Mouse (Mus musculus): ENCODE data around the gene Vwa5b1. TPM values are rescaled to one million over a fixed set of nuclear protein-coding genes. Genes with fewer than 3 reads are reported as not detected.
A peak's percentile ranks its signal among the peaks of the same experiment; 100 is the strongest.

The Vwa5b1 gene
- polyA plus RNA-seq, 1 experiment from 2014 or later = 0.37 TPM

DNA sequence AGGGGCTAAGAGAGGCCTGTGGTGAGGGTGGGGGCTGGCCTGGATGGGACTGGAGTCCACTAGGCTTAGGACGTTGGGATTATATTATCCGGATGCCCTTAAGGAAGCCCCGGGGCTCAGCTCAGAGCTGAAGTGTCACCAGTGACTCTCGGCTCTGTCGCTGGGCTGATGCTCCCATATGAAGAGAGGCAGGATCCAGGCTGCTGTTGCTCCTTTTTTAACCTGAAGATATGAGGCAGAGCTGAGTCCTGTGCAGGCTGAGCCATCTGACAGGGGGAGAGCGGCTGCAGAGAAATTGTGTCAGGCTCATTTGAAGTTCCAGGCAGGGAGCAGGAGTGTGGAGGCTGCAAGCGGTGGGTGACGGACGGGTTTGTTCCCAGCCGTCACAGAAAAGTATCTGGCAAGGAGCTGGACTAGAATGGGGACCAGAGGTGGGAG, 87.5 kb downstream of the Vwa5b1 start:
- 18% methylated on average over 10 of the region's 10 CpGs for WGBS
- Histone ChIP-seq H3K9ac (no peak overlapping the region), H3K27ac (no peak overlapping the region), H3K4me2 (no peak overlapping the region), H3K9me3 (no peaks in the 10 kb centered on the region), H3K4me1 (peaks cover 6% of the 10 kb centered on the region; the same call in 1 of the 2 replicates), H3K36me3 (no peaks in the 10 kb centered on the region), H3K27me3 (replicated peaks) (peaks cover 6% of the 10 kb centered on the region; the same call in 1 of the 2 replicates), H3K4me3 (replicated peaks) (no peak overlapping the region)
- no peak for ATAC-seq (ENCODE audit: insufficient read depth, low FRiP score, low read depth)

DNA sequence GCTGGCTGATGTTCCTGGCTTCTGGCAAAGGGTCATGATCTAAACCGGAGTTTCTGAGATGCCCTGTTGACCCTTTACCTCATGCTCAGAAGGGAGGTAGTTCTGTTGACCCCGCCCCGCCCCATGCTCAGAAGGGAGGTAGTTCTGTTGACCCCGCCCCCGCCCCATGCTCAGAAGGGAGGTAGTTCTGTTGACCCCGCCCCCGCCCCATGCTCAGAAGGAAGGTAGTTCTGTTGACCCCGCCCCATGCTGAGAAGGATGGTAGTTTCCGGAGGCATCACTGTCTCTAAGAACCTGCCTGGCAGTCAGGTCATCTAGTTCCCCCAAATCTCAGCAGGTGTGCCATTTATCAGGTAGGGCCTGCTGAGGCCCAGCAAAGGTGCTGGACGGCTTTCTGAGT, 88.1 kb downstream of the Vwa5b1 start:
- WGBS = 16% methylated on average over 10 of the region's 10 CpGs
- Histone ChIP-seq H3K9ac (no peak overlapping the region), H3K4me1 (peaks cover 10% of the 10 kb centered on the region; the same call in 1 of the 2 replicates)

DNA sequence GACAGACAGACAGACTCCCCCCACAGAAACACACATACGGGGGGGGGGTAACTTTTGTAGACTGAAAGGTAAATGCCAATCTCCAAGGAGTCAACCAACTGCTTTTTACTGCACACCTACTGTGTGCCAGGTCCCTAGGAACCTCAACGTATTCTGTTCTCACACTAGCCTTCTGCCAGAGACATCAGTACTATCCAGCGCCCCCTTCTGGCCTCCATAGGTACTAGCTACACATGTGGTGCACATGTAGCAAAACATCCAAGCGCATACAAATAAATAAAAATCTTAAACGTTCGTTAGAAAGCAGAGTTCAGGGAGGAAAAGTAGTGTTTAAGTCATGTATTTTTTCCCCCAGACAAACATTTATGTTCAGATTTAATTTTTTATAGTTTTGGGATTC, 88.6 kb downstream of the Vwa5b1 start:
- no peaks in the 10 kb centered on the region for H3K9me3 ChIP-seq
- H3K27ac ChIP-seq = no peak overlapping the region
- ATAC-seq (ENCODE audit: insufficient read depth, low FRiP score, low read depth) = no peak
- H3K9ac ChIP-seq = no peak overlapping the region
- no peak overlapping the region for H3K4me2 ChIP-seq
- no peak overlapping the region for H3K4me3 ChIP-seq (replicated peaks)
- WGBS = 52% methylated on average over 6 of the region's 6 CpGs
- no peaks in the 10 kb centered on the region for H3K36me3 ChIP-seq
- H3K4me1 ChIP-seq = peaks cover 10% of the 10 kb centered on the region; the same call in 1 of the 2 replicates
- peaks cover 6% of the 10 kb centered on the region; the same call in 1 of the 2 replicates for H3K27me3 ChIP-seq (replicated peaks)

More for the DNA sequence above, 88.1 kb downstream of the Vwa5b1 start:
- peaks cover 6% of the 10 kb centered on the region; the same call in 1 of the 2 replicates for H3K27me3 ChIP-seq (replicated peaks)
- H3K4me3 ChIP-seq (replicated peaks) = no peak overlapping the region
- no peaks in the 10 kb centered on the region for H3K36me3 ChIP-seq
- no peak overlapping the region for H3K27ac ChIP-seq
- no peak for ATAC-seq (ENCODE audit: insufficient read depth, low FRiP score, low read depth)
- H3K4me2 ChIP-seq = no peak overlapping the region
- H3K9me3 ChIP-seq = no peaks in the 10 kb centered on the region

DNA sequence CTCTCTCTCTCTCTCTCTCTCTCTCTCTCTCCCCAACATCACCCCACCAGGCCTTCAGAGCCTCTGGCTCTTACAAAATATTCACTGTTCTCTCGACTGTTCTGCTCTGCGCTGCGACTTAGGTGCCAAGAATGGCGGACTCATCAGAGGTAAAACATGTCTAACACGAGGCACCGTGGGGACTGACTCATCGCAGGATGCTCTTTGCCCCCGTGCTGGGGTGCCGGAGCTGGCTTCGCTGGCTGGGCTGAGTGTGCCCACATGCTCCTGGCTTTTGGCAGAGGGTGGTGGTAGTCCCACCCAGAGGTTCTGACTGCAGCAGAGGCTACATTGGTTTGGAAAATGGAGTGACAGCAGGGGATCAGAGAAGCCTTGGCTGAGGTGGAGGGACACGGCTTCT, 89.4 kb downstream of the Vwa5b1 start:
- Histone ChIP-seq H3K9ac (no peak overlapping the region), H3K9me3 (no peaks in the 10 kb centered on the region), H3K4me2 (no peak overlapping the region), H3K4me1 (peaks cover 10% of the 10 kb centered on the region; the same call in 1 of the 2 replicates), H3K36me3 (no peaks in the 10 kb centered on the region), H3K27ac (no peak overlapping the region), H3K27me3 (replicated peaks) (peaks cover 6% of the 10 kb centered on the region; the same call in 1 of the 2 replicates), H3K4me3 (replicated peaks) (no peak overlapping the region)
- ATAC-seq (ENCODE audit: insufficient read depth, low FRiP score, low read depth) = no peak
- WGBS = 70% methylated on average over 11 of the region's 11 CpGs

DNA sequence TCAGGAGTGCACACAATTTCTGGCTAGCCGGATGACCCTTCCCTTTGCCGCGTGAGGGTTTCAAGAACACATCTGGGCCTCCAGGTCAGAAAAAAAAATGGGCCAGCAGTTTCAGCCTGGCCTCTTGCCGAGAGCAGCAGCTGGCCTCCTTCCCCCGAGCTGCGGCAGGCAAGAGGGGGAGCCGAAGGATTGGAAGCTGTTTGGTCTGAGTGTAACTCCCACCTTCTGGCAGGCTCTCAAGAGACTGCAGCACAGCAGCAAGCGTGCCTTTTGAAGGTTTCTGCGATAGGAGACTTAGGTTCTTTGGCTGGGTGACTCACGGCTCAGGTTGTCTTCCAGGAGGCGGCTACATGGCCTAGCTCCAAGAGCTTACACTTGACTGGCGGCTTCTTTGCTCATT, 92.5 kb downstream of the Vwa5b1 start:
- peaks cover 10% of the 10 kb centered on the region; the same call in 1 of the 2 replicates for H3K4me1 ChIP-seq
- H3K4me2 ChIP-seq = 0 out of 2 replicates have a peak overlapping the region, but pooled peaks have one; percentile 19
- H3K9ac ChIP-seq = no peak overlapping the region
- H3K27ac ChIP-seq = peak overlapping the region; percentile 67; the same call in 1 of the 2 replicates
- no peaks in the 10 kb centered on the region for H3K36me3 ChIP-seq
- no peak overlapping the region for H3K4me3 ChIP-seq (replicated peaks)
- WGBS = 36% methylated on average over 12 of the region's 12 CpGs
- ATAC-seq (ENCODE audit: insufficient read depth, low FRiP score, low read depth) = peak; percentile 45; the same call in 1 of the 2 replicates
- peaks cover 4% of the 10 kb centered on the region; the same call in 1 of the 2 replicates for H3K27me3 ChIP-seq (replicated peaks)
- H3K9me3 ChIP-seq = no peaks in the 10 kb centered on the region

DNA sequence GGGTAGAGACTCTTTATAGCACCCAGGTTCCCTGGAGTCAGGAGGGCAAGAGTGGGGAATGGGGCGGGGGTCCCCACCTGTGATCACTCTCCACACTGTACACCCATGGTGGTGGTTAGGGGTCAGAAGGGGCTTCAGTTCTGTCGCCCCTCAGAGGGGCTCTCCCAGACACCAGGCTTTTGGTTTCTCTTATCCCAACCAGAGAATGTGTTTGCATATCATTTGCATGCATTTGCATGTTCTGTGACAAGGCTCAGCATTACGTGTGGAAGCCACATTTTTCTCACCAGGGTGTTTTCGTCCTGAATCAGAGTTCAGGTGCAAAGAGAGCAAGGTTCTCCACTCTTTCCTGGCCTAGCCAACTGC, 97.6 kb downstream of the Vwa5b1 start:
- no peak overlapping the region for H3K9ac ChIP-seq
- no peaks in the 10 kb centered on the region for H3K9me3 ChIP-seq
- ATAC-seq (ENCODE audit: insufficient read depth, low FRiP score, low read depth) = no peak
- 68% methylated on average over 4 of the region's 4 CpGs for WGBS
- H3K4me1 ChIP-seq = 0 out of 2 replicates have a peak, but pooled peaks cover 4% of the 10 kb centered on the region
- no peak overlapping the region for H3K4me3 ChIP-seq (replicated peaks)
- no peaks in the 10 kb centered on the region for H3K27me3 ChIP-seq (replicated peaks)
- H3K4me2 ChIP-seq = no peak overlapping the region
- no peaks in the 10 kb centered on the region for H3K36me3 ChIP-seq
- no peak overlapping the region for H3K27ac ChIP-seq

DNA sequence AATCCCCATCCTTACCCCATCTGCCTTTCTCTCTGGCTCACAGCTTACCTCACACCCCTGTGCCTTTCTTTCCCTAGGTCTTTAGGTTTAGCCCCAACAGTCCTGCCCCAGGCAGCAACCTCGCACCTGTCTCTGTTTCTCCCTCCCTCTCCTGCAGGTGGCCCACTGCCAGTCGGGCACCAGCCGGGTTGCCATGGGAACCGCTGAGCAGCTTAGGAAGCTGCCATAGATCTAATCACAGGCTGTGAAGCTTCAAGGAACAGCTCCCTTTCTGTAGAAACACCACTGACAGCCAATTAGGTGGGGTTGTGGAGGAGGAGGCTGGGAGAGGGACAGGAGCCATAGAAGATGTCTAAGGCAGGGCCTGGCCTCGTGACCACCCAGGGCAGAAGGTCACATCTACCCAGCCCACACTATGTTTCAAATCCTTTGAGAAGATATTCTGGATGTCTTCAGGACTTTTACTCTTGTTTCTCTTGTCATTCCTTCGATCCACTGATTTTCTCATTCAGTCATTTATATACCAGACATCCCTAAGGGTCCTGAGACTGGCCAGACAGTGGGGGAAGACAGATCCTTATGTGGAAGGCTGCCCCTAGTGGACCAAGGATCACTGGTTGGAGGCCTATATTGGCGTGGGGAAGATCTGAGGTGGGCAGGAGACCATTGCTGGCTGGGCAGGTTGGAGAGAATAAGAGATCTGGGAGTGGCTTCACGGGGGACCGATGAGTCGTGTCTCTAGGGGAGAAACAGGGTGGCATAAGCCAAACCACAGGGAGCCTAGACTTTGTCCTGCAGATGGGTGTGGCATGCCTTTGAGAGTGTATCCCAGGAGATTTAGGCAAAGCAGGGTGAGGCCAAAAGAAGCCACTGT, 98.2 kb downstream of the Vwa5b1 start:
- H3K36me3 ChIP-seq = no peaks in the 10 kb centered on the region
- H3K9ac ChIP-seq = no peak overlapping the region
- no peak overlapping the region for H3K4me3 ChIP-seq (replicated peaks)
- no peak overlapping the region for H3K27ac ChIP-seq
- H3K9me3 ChIP-seq = no peaks in the 10 kb centered on the region
- no peak overlapping the region for H3K4me2 ChIP-seq
- H3K4me1 ChIP-seq = no peaks in the 10 kb centered on the region
- no peaks in the 10 kb centered on the region for H3K27me3 ChIP-seq (replicated peaks)
- ATAC-seq (ENCODE audit: insufficient read depth, low FRiP score, low read depth) = no peak
- WGBS = 27% methylated on average over 10 of the region's 10 CpGs

DNA sequence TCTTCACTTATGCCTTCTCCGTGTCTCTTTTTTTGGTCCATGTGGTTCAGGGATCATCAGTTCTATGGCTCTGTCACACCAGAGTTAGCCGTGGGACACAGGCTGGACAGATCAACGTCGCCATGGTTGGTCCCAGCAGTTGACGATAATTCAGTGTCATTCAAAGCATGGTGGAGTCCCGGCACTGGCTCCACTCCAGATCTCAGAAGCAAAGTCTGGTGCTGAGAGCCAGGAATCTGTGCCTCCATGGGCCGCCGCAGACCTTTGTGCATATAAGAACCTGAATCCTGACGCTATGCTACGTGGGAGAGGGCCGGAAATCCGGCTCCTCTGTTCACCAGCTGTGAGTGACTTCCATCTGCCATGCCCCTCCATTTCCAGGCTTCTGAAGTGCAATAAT, 100.1 kb downstream of the Vwa5b1 start:
- H3K27me3 ChIP-seq (replicated peaks) = no peaks in the 10 kb centered on the region
- no peak for ATAC-seq (ENCODE audit: insufficient read depth, low FRiP score, low read depth)
- H3K4me3 ChIP-seq (replicated peaks) = no peak overlapping the region
- no peaks in the 10 kb centered on the region for H3K9me3 ChIP-seq
- no peaks in the 10 kb centered on the region for H3K4me1 ChIP-seq
- WGBS = 88% methylated on average over 12 of the region's 12 CpGs
- no peak overlapping the region for H3K9ac ChIP-seq
- no peak overlapping the region for H3K4me2 ChIP-seq
- no peak overlapping the region for H3K27ac ChIP-seq
- H3K36me3 ChIP-seq = no peaks in the 10 kb centered on the region

DNA sequence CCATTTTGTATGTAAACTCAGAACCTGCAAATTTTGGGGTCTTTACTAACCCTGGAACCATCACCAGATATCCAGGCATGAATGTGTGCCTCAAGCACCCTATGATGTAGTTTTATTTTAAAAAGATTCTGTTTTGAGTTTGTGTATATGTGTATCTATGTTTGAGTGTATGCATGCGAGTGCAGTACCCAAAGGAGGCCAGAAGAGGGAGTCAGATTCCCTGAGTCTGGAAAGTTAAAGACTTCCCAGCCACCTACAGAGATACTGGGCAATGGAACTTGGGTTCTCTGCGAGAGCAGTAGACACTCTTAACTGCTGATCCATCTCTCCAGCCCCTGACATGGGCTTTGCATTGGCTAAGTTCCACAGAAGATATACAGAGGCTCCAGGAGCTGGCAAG, 101.8 kb downstream of the Vwa5b1 start:
- 89% methylated on average over 2 of the region's 2 CpGs for WGBS

DNA sequence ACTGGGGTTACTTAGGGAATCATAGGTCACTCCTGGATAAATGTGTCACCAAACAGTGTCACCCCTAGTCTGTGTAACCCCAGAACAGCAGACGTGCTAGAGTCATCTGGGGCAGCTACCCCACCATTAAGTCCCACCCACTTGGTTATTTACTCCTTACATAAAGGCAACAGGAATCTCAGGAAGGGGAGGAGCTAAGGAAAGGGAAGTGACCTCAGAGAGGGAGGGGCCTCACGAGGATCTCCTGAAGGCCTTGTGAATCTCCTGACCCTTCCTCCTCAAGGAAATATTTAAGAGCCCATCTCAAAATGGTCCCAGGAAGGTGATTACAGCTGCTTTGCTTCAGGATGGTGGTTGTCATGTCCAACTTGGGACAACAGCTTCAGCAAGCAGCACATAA, 103.9 kb downstream of the Vwa5b1 start:
- Histone ChIP-seq H3K9ac (no peak overlapping the region), H3K9me3 (no peaks in the 10 kb centered on the region), H3K4me2 (no peak overlapping the region), H3K4me3 (replicated peaks) (no peak overlapping the region), H3K36me3 (no peaks in the 10 kb centered on the region), H3K27me3 (replicated peaks) (0 out of 2 replicates have a peak, but pooled peaks cover 6% of the 10 kb centered on the region), H3K27ac (no peak overlapping the region), H3K4me1 (no peaks in the 10 kb centered on the region)
- WGBS = 74% methylated on average over 2 of the region's 2 CpGs
- ATAC-seq (ENCODE audit: insufficient read depth, low FRiP score, low read depth) = no peak

More for the DNA sequence above, 101.8 kb downstream of the Vwa5b1 start:
- ATAC-seq (ENCODE audit: insufficient read depth, low FRiP score, low read depth) = no peak
- no peaks in the 10 kb centered on the region for H3K4me1 ChIP-seq
- no peaks in the 10 kb centered on the region for H3K27me3 ChIP-seq (replicated peaks)
- no peaks in the 10 kb centered on the region for H3K9me3 ChIP-seq
- H3K27ac ChIP-seq = no peak overlapping the region
- no peaks in the 10 kb centered on the region for H3K36me3 ChIP-seq
- H3K9ac ChIP-seq = no peak overlapping the region
- H3K4me2 ChIP-seq = no peak overlapping the region
- H3K4me3 ChIP-seq (replicated peaks) = no peak overlapping the region

DNA sequence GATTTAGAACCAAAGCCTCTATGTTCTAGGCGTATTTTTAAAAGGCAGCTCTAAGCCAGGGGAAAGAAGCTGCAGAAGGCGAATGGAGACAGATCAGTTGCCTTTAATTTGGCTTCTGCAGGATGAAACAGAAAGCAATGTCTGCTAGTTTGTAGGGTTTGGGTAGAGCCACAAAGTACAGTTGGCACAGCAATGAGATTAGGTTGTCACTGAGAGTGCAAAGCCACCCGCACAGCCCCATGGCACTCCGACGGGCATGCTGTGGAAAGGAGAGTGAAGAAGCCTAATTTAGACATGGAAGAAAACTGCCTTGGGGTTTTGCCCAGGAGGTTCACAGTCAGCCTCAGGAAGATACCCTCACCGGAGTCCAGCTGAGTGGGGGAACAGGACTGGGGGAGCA, 105.7 kb downstream of the Vwa5b1 start:
- H3K9me3 ChIP-seq = no peaks in the 10 kb centered on the region
- no peaks in the 10 kb centered on the region for H3K36me3 ChIP-seq
- ATAC-seq (ENCODE audit: insufficient read depth, low FRiP score, low read depth) = no peak
- H3K4me3 ChIP-seq (replicated peaks) = no peak overlapping the region
- no peak overlapping the region for H3K27ac ChIP-seq
- 0 out of 2 replicates have a peak, but pooled peaks cover 6% of the 10 kb centered on the region for H3K27me3 ChIP-seq (replicated peaks)
- no peak overlapping the region for H3K4me2 ChIP-seq
- H3K9ac ChIP-seq = no peak overlapping the region
- 89% methylated on average over 6 of the region's 6 CpGs for WGBS
- H3K4me1 ChIP-seq = no peaks in the 10 kb centered on the region

DNA sequence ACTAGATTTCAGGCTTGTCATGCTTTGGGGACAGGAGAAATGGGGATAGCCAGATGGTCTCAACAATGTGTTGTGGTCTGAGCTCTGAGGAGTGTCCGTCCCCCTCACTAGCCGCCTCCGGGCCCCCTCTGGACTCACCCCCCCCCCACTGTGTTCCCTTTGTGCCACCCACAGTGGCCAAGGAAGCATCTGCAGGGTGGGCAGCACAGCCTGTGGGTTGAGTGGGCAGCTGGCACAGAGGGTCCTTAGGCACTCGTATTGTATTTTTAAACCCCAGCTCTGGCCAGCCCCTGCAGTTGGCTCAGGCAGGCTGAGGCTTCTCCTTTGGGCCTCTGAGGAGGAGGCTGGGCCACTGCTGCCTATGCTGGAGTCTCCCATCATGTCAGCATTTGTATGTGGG, 110.0 kb downstream of the Vwa5b1 start:
- no peaks in the 10 kb centered on the region for H3K4me1 ChIP-seq
- 0 out of 2 replicates have a peak, but pooled peaks cover 6% of the 10 kb centered on the region for H3K27me3 ChIP-seq (replicated peaks)
- no peak overlapping the region for H3K9ac ChIP-seq
- no peaks in the 10 kb centered on the region for H3K36me3 ChIP-seq
- H3K9me3 ChIP-seq = no peaks in the 10 kb centered on the region
- H3K4me3 ChIP-seq (replicated peaks) = no peak overlapping the region
- H3K27ac ChIP-seq = no peak overlapping the region
- H3K4me2 ChIP-seq = no peak overlapping the region
- 81% methylated on average over 4 of the region's 4 CpGs for WGBS
- ATAC-seq (ENCODE audit: insufficient read depth, low FRiP score, low read depth) = no peak

Measured in stomach, embryonic 15.5 days (tissue).